Mouse (Mus musculus): ENCODE data around the gene Mepce. TPM values are rescaled to one million over a fixed set of nuclear protein-coding genes. Genes with fewer than 3 reads are reported as not detected.

Mepce gene
- total RNA-seq, 2 experiments from 2014 or later: 24.2 to 28.7 TPM

DNA sequence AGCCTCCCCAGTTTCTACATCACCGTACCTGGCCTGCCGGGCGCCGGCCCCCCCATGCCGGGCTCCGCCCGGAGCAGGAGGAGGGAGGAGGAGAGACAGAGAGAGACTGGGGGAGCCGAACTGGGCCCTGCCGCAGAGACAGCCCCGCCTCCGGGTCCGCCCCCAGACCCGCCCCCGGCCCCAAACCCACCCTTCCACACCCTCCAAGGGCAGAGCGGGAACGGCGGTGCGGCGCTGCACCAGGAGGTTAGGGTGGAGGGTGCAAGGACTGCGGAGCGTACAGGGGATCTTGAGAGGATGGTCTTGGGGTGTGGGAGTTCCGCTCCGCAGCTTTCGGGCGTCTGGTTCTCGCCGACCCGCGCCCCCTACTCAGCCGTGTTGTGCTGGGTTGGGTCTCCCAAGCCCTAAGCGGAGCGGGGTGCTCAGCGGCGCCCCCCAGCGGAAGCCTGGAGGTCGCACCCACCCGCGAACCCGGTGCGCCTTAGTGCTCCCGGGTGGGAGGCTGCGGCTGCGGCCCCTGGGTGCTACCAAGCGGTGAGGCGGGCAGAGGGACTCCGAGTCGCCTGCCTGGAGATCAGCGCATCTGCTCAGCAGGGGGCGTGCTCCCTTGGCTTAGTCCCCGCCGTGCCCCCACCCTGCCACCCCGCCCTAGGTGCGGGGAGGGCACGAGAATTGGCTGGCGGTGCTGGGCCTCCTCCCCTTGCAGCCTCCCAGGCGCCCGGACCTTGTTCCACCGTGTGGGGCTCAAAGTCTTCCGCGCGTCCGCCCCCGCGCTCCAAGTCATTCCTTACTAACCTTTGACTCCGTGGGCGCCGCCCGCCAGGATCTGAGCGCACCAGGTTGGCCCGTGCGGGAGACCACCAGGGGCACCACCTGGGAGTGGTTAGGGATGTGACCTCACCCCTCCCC, 46.2 kb downstream of the Mepce start, which contains the start of gene Nyap1:
Gene Nyap1, minus strand, starts transcription at position 585 of the 909 bp plus-strand sequence.
- peak; percentile 75 to 87 for DNase-seq

DNA sequence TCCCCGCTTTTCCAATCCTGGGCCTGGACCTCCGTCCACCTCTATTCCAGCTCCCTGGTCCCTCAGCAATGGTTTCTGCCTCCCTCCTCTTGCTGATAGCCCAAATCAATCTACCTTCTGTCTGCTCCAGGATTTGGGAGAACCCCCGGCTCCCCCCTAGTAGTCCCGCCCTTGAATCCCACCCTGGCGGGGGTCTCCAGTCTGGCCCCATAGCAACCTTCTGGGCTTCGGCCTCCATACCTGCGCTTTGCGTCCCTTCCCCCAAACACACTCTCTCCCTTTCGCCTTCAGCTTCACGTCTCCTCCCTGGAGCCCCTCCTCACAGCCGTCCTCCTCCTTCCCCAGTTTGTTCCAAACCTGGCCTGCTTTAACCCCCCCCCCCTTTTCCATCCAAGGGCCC, 46.9 kb downstream of the Mepce start:
- DNase-seq: no peak

DNA sequence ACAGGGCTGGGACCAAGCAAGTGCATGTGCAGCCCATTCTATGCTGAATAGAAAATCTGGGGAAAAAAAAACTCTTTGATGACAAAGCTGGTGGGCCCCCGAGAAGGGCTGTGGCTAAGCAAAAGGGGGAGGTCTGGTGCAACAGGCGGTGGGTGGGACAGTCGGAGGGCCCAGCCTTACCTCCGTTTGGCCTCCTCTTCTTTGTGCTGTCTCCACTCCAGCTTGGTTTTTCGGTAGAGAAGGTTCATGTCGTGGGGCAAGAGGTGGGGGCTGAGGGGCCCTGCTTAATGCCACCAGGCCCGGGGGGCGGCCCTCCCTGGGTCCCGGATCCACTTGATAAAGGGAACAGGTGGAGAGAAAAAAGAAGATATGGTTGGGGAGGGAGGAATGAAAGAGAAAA, 48.0 kb downstream of the Mepce start:
- DNase-seq: no peak

DNA sequence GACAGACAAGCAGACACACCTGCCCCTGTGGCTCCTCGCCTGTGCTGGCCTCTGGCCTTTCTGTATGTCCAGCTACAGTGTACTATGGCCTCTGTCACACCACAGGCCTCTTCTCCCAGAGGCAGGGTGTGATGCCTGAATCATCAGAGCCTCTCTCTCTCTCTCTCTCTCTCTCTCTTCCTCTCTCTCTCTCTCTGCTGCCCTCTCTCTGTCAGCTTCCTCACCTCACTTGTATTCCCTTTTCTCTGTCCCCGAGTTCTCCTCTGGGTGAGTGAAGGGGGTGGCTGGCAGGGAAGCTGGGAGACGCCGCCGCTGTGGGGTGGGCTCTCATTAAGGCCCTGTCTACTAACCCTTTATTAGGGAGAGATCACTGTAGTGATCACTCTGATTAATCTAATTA, 48.9 kb downstream of the Mepce start:
- no peak for DNase-seq

DNA sequence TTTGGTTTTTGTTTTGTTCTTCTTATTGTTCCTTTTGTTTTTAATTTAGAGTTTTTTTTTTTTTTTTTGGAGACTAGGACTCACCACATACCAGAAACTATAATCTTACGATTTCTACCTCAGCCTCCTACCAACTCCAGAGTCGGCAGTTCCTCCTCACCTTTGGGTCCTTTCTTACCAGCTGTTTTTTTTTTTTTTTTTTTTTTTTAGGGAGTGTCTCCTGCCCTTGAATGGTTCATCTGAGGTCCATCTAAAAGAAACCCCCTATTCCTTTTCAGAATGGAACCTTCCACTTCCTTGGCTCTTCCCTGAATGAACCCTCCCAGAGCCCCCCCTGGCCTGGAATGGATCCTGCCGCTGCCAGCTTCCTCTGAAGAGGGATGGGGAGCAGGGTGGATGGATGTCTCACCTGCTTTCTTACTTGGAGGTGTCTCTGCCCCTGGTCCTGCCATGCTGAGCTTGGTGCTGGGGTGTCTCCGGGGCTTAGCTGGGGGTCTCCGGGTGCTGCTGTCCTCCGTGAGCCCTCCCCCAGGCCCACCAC, 50.0 kb downstream of the Mepce start:
- DNase-seq: no peak

DNA sequence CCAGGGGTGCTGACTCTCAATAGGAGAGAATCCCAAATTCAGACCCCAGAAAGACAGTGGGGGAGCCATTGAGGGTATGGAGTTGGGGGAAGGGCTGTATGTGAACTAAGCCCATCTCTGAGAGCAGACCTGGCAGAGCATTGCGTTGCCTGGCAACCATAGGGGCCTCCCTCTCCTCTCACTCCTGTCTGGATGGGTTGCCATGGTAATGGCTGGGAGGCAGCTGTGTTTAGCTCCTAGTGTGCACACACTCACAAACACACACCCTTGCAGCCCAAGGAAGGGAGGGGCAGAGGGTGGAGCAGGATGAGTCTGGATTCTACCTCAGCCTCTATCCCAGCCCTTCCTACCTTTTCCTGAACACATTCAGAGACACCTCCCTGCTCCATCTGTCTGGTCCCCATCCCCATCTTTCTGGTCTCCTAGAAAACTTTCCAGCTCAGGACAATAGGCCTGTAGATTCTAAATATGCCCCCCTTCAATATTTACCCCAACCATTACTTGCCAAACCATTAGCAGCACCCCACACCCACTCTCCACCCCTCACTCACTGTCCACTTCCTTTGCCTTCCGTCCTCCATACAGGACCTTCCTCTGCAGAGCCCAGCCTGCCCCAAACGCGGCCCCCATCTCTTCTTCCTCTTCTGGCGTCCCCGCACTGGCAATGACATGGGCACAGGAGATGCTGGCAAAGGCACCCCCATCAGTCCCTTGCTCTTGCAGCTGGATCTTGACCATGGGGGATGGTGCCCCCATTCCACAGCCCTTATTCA, 53.0 kb downstream of the Mepce start:
- DNase-seq: no peak

DNA sequence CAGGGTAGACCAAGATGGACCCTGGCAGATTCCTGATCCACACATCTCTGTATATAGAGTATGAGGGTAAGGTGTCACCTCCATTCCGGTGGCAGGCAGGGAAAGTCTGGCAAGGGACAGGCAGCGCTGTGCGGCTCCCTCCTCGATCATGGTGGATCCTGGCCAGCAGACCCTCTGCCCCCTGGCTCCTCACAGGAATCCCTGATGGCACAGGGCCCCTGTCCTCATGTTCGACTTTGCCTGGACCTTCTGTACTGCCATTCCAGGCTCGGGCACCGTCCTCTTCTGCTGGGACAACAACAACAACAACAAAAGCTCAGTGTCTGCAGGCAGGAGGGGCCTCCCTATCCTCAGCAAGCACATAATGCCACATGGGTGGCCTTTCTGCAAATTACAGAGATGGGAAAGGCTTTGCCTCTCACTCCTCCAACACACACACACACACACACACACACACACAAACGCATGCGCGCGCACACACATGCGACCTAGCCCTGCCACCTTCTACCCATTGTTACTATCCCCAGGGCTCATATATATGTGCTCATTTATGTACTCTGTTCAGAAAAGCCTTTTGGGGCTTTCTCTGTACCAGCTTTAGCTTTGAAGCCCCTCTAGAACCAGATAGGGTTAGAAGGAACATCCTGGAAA, 53.7 kb downstream of the Mepce start:
- DNase-seq: no peak

Other genes with a start within 250 kb of the Mepce start
- gene Actl6b, start 234.1 kb downstream of the Mepce start, total RNA-seq (2021): not detected
- gene Tfr2, start 217.8 kb downstream of the Mepce start, total RNA-seq (2021): not detected
- 10 to 100 TPM in 1 of 2 experiments, 1 to 10 TPM in 1; 9.1 to 14.1 TPM for gene Mospd3, start 186.6 kb downstream of the Mepce start, total RNA-seq (2021)
- gene Pcolce, start 173.9 kb downstream of the Mepce start, total RNA-seq (2021): 10 to 100 TPM; 43.9 to 47.5 TPM
- under 1 TPM; 0.32 to 0.44 TPM for gene Fbxo24, start 158.7 kb downstream of the Mepce start, total RNA-seq (2021)
- 10 to 100 TPM; 17.5 to 19.1 TPM for gene Lrch4, start 158.5 kb downstream of the Mepce start, total RNA-seq (2021)
- gene Gm20605, start 158.5 kb downstream of the Mepce start, total RNA-seq (2021): 1 to 10 TPM; 2.9 to 4.2 TPM
- gene Sap25, start 146.3 kb downstream of the Mepce start, total RNA-seq (2021): 1 to 10 TPM; 2.2 to 2.6 TPM
- gene Irs3, start 141.9 kb downstream of the Mepce start, total RNA-seq (2021): 1 to 10 TPM in 1 of 2 experiments, under 1 TPM in 1; 0.87 to 1.5 TPM
- 10 to 100 TPM; 16.9 to 23.0 TPM for gene Agfg2, start 102.9 kb downstream of the Mepce start, total RNA-seq (2021)
- gene Nyap1, start 46.0 kb downstream of the Mepce start, total RNA-seq (2021): 1 to 10 TPM in 1 of 2 experiments, under 1 TPM in 1; 0.79 to 1.1 TPM
- gene Tsc22d4, start 41.9 kb downstream of the Mepce start, total RNA-seq (2021): 100 to 1,000 TPM; 240 to 253 TPM
- gene Ppp1r35, start 8.8 kb downstream of the Mepce start, total RNA-seq (2021): 10 to 100 TPM in 1 of 2 experiments, 1 to 10 TPM in 1; 9.9 to 12.0 TPM
- under 1 TPM; 0.22 to 0.72 TPM for gene Zcwpw1, start 143 bp upstream of the Mepce start, total RNA-seq (2021)
- gene Pilra, start 48.6 kb upstream of the Mepce start, total RNA-seq (2021): 1 to 10 TPM; 1.5 to 1.7 TPM
- gene Pilrb1, start 70.5 kb upstream of the Mepce start, total RNA-seq (2021): 1 to 10 TPM; 1.3 to 2.3 TPM
- under 1 TPM in 1 of 2 experiments, not detected in 1; 0.74 TPM for gene Pilrb2, start 84.2 kb upstream of the Mepce start, total RNA-seq (2021)
- gene Cyp3a13, start 134.0 kb upstream of the Mepce start, total RNA-seq (2021): under 1 TPM; 0.21 to 0.25 TPM
- under 1 TPM; 0.15 to 0.26 TPM for gene Gjc3, start 175.4 kb upstream of the Mepce start, total RNA-seq (2021)
- gene Azgp1, start 193.9 kb upstream of the Mepce start, total RNA-seq (2021): not detected
- gene Smok3a, start 233.6 kb upstream of the Mepce start, total RNA-seq (2021): not detected
- not detected for gene Smok3b, start 233.8 kb upstream of the Mepce start, total RNA-seq (2021)

Measured in heart, adult 18-20 months (tissue).